Mouse (Mus musculus) midbrain, embryonic 12.5 days (tissue): ENCODE measurements around the gene Gemin6. TPM values are rescaled to one million over a fixed set of nuclear protein-coding genes. Genes with fewer than 3 reads are reported as not detected.
"Not testable (repeated sequence)": the region's sequence is repeated elsewhere in the genome, so short reads cannot be mapped to it uniquely, and the experiment has no call there.

Source experiments
- ATAC-seq: fragments of 200-750 bp; cut with Nextera tagmentation; 2 replicates; pipeline ENCODE4 v1.8.0; 2017; ENCODE audit warnings: low read depth, moderate TSS enrichment, moderate library complexity; ENCODE audit not compliant: low FRiP score
- H3K27ac ChIP-seq: fragments of 300-500 bp; sonication (generic); replicated peaks from 2 replicates; pipeline ENCODE4 v1.5.1; 2016; ENCODE audit warnings: mild to moderate bottlenecking
- H3K27me3 ChIP-seq: fragments of 300-500 bp; sonication (generic); 2 replicates; pipeline ENCODE4 v1.6.1; 2016; ENCODE audit warnings: mild to moderate bottlenecking
- H3K36me3 ChIP-seq: fragments of 300-500 bp; sonication (generic); 2 replicates; pipeline ENCODE4 v1.6.1; 2016
- H3K4me1 ChIP-seq: fragments of 300-500 bp; sonication (generic); 2 replicates; pipeline ENCODE4 v1.6.1; 2016
- H3K4me2 ChIP-seq: fragments of 300-500 bp; sonication (generic); replicated peaks from 2 replicates; pipeline ENCODE4 v1.6.1; 2016; ENCODE audit warnings: mild to moderate bottlenecking, moderate library complexity
- H3K4me3 ChIP-seq: fragments of 300-500 bp; sonication (generic); 2 replicates; pipeline ENCODE4 v1.5.1; 2016; ENCODE audit warnings: mild to moderate bottlenecking
- H3K9ac ChIP-seq: fragments of 300-500 bp; sonication (generic); replicated peaks from 2 replicates; pipeline ENCODE4 v1.6.1; 2016; ENCODE audit warnings: mild to moderate bottlenecking, moderate library complexity
- H3K9me3 ChIP-seq: fragments of 300-500 bp; sonication (generic); 2 replicates; pipeline ENCODE4 v1.6.1; 2016; ENCODE audit warnings: mild to moderate bottlenecking
- WGBS: fragments of 180-500 bp; shearing (Covaris S2); methylation state at CpG from one replicate; pipeline ENCODE4 v1.1.7; 2016; 5-methylcytosine and 5-hydroxymethylcytosine counted together
- polyA plus RNA-seq: library from polyadenylated mRNA; unstranded; fragments of >200 nt; fragmentation: Nextera tagmentation; extraction: Ambion mirVana; gene quantifications from 2 replicates; pipeline ENCODE4 v1.2.1, GENCODE M21; 2016

The Gemin6 gene
- polyA plus RNA-seq, result 31.6 and 33.1 TPM in 2 replicates

DNA sequence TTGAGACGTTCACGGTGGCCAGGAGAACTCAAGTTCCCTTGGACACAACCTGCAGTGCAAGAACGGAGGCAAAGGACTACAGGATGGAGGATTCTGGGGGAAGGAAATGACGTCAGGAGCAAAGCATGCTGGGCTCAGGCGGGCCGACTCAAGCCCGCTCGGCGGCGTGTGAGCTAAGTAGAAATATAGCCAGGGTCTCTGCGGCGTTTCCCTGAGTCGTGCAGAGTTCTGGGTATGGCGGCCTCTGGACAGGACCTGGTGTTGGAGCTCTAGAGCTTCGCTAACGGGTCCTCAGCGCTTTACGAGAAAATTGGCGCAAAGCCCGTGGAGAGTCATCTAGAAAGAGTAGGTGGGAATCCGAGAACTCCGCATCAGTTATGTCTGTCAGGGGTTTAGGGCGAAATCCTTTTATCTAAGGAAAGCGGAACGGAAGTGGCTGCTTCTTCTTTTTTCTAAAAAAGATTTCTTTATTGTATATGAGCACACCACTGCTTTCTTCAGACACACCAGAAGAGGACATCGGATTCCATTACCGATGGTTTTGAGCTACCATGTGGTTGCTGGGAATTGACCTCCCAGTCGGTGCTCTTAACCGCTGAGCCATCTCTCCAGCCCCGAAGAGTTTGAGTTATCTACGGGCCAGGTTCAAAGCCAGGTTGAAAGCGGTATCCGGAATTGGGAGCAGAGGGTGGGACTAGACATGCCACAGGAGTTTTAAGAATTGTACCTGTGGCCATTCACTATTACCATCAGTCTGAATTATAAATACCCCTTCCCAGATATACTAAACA lies at the start of gene Gemin6:
Gene Gemin6, plus strand, starts transcription at position 116 of the 791 bp plus-strand sequence.
- peaks cover 10% of the 10 kb centered on the region; the same call in 1 of the 2 replicates for H3K36me3 ChIP-seq
- H3K4me3 ChIP-seq, result peak within 1 kb of the TSS; percentile 63
- ATAC-seq, result peak; percentile 98
- peak within 1 kb of the TSS; percentile 71 for H3K4me2 ChIP-seq
- H3K9ac ChIP-seq, result peak within 1 kb of the TSS; percentile 65
- no peaks in the 10 kb centered on the region for H3K9me3 ChIP-seq
- peak within 1 kb of the TSS; percentile 76 for H3K27ac ChIP-seq
- peaks cover 7% of the 10 kb centered on the region for H3K4me1 ChIP-seq
- no peaks in the 10 kb centered on the region for H3K27me3 ChIP-seq
- under 1% methylated on average over 33 of the region's 33 CpGs for WGBS

- Histone ChIP-seq H3K27ac (no peak overlapping the region), H3K4me2 (no peak overlapping the region), H3K36me3 (no peaks in the 10 kb centered on the region), H3K4me1 (peaks cover 3% of the 10 kb centered on the region; the same call in 1 of the 2 replicates), H3K4me3 (no peak overlapping the region), H3K9me3 (no peaks in the 10 kb centered on the region), H3K27me3 (no peaks in the 10 kb centered on the region), H3K9ac (no peak overlapping the region)
- ATAC-seq, result peak; percentile 38; the same call in 1 of the 2 replicates
- 79% methylated on average over 19 of the region's 19 CpGs for WGBS
Observed at GRCm38 (mm10) chr17:80174699-80175385, 49.4 kb upstream of the Gemin6 start.

- peaks cover 3% of the 10 kb centered on the region; the same call in 1 of the 2 replicates for H3K4me1 ChIP-seq
- 78% methylated on average over 4 of the region's 4 CpGs for WGBS
- H3K9me3 ChIP-seq, result no peaks in the 10 kb centered on the region
- no peak for ATAC-seq
- no peaks in the 10 kb centered on the region for H3K27me3 ChIP-seq
- H3K36me3 ChIP-seq, result no peaks in the 10 kb centered on the region
- H3K9ac ChIP-seq, result no peak overlapping the region
- H3K27ac ChIP-seq, result no peak overlapping the region
- H3K4me3 ChIP-seq, result no peak overlapping the region
- no peak overlapping the region for H3K4me2 ChIP-seq
Observed at GRCm38 (mm10) chr17:80175386-80175739, 48.9 kb upstream of the Gemin6 start.

DNA sequence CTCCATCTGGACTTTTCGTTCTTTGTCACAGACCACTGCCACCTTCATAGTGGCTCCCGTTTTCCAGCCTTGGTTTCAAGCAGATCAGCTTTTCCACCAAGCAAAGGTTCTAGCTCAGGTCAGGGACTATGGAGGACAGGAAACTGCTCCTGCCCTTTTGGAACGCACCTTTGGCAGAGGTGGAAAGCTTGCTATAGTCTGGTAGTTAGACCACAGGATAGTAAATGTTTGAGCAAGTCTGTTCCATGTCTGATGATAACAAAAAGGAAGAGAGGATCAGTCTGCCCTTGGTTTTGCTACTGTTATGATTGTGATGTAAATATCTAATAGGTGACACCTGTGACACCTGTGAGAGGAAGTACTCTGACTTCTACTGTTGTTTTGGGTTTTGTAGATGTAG lies 48.3 kb upstream of the Gemin6 start:
- Histone ChIP-seq H3K4me3 (no peak overlapping the region), H3K27ac (no peak overlapping the region), H3K9me3 (no peaks in the 10 kb centered on the region), H3K4me1 (peaks cover 3% of the 10 kb centered on the region; the same call in 1 of the 2 replicates), H3K36me3 (no peaks in the 10 kb centered on the region), H3K4me2 (no peak overlapping the region), H3K9ac (no peak overlapping the region), H3K27me3 (no peaks in the 10 kb centered on the region)
- ATAC-seq, result no peak
- 94% methylated on average over 3 of the region's 3 CpGs for WGBS

DNA sequence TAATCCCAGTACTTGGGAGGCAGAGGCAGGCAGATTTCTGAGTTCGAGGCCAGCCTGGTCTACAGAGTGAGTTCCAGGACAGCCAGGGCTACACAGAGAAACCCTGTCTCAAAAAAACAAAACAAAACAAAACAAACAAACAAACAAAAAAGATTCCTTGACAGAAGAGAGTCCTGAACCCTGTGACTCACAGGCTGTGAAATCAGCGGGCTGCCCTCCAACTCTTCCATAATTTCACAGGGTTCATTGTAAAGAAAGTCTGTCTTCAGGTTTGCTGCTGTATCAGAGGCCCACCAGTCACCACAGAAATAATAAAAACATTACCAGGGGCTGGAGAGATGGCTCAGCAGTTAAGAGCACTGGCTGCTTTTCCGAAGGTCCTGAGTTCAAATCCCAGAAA lies 45.4 kb upstream of the Gemin6 start:
- not testable (repeated sequence) for H3K36me3 ChIP-seq, H3K4me1 ChIP-seq, H3K4me2 ChIP-seq, H3K9me3 ChIP-seq, ATAC-seq, H3K27me3 ChIP-seq, H3K27ac ChIP-seq, H3K4me3 ChIP-seq, H3K9ac ChIP-seq
- WGBS, result 98% methylated on average over 3 of the region's 3 CpGs

DNA sequence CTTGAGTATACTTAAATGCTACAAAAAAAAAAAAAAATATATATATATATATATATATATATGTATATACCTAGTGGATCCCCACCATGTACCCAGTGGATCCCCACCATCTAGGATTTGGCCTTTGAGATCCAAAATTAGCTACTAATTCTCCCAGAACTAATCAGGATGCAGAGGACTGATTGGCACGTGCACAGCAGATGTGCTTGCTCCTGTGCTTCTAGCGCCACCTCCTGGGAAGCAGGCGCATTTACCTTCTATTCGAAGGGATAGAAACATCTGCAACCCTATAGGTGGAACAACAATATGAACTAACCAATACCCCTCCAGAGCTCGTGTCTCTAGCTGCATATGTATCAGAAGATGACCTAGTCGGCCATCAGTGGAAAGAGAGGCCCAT lies 44.3 kb upstream of the Gemin6 start:
- H3K4me2 ChIP-seq, result no peak overlapping the region
- peaks cover 2% of the 10 kb centered on the region; the same call in 1 of the 2 replicates for H3K4me1 ChIP-seq
- no peaks in the 10 kb centered on the region for H3K9me3 ChIP-seq
- 1% methylated on average over 6 of the region's 6 CpGs for WGBS
- no peak overlapping the region for H3K27ac ChIP-seq
- peak; percentile 92 for ATAC-seq
- no peaks in the 10 kb centered on the region for H3K36me3 ChIP-seq
- no peak overlapping the region for H3K4me3 ChIP-seq
- no peak overlapping the region for H3K9ac ChIP-seq
- no peaks in the 10 kb centered on the region for H3K27me3 ChIP-seq

- ATAC-seq, result peak; percentile 66
- Histone ChIP-seq H3K4me1 (no peaks in the 10 kb centered on the region), H3K9me3 (no peaks in the 10 kb centered on the region), H3K9ac (no peak overlapping the region), H3K4me3 (no peak overlapping the region), H3K27ac (no peak overlapping the region), H3K4me2 (no peak overlapping the region), H3K36me3 (no peaks in the 10 kb centered on the region), H3K27me3 (no peaks in the 10 kb centered on the region)
Observed at GRCm38 (mm10) chr17:80180468-80180867, 43.8 kb upstream of the Gemin6 start.

DNA sequence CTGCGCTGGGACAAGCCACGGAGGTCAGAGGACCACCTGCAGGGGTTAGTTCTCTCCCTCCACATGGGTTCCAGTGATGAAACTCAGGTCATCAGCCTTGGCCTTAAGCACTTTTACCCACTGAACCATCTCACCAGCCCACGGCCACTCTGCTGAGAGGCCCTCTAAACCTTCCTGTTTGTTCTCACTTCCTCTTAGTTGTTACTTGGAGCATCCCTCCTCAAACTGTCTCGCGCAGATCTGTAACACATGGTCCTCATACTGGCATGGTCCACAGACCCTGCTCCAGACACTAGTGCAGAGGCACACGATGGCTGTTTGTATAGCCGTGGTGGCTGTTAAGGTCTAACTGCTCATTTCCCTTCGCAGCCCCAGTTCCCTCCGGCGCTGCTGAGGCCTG lies 40.6 kb upstream of the Gemin6 start:
- Histone ChIP-seq H3K4me1 (no peaks in the 10 kb centered on the region), H3K36me3 (no peaks in the 10 kb centered on the region), H3K4me3 (no peak overlapping the region), H3K4me2 (no peak overlapping the region), H3K27ac (no peak overlapping the region), H3K9ac (no peak overlapping the region), H3K9me3 (no peaks in the 10 kb centered on the region), H3K27me3 (no peaks in the 10 kb centered on the region)
- no peak for ATAC-seq
- WGBS, result 84% methylated on average over 10 of the region's 10 CpGs

DNA sequence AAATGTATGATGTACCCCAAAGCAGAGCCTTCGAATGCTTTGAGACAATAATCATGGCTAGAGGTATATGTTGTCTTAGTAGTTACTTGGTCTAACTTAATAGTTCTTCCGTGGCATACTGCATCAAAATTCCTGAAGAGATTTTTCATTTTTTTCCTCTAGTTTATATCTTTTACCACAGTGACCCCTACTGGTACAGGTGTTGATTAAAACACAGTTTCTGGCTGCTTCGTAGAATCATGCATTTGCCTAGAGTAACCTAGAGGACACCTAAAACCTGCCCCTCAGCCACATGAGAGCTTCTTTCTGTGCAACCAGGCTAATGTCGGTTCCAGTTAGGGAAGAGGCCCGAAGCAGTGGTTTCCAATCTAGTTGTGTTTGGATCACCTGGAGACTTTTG lies 31.2 kb upstream of the Gemin6 start:
- H3K9ac ChIP-seq, result no peak overlapping the region
- 73% methylated on average over 5 of the region's 5 CpGs for WGBS
- H3K4me1 ChIP-seq, result peaks cover 7% of the 10 kb centered on the region; the same call in 1 of the 2 replicates
- H3K27ac ChIP-seq, result no peak overlapping the region
- H3K27me3 ChIP-seq, result no peaks in the 10 kb centered on the region
- no peaks in the 10 kb centered on the region for H3K9me3 ChIP-seq
- no peak overlapping the region for H3K4me2 ChIP-seq
- no peak for ATAC-seq
- peaks cover 26% of the 10 kb centered on the region for H3K36me3 ChIP-seq
- H3K4me3 ChIP-seq, result no peak overlapping the region

DNA sequence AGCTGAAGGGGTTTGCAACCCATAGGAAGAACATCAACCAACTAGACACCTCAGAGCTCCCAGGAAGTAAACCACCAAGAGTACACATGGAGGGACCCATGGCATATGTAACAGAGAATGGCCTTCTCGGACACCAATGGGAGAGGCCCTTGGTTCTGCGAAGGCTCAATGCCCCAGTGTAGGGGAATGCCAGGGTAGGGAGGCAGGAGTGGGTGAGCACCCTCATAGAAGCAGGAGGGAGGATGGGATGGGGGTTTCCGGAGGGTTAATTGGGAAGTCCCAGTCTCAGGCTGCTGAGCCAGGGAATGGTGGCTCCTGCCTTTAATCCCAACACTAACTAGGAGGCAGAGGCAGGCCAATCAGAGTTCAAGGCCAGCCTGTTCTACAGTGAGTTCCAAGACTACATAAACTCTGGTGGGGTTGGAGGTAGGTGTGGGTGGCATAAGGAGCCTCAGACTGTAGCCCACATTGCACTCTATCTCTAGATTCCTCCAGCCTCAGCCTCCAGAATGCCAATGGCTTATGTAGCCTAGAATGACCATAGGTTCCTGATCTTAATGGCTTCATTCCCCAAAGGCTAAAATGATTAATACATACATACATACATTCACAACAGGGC lies 25.0 kb upstream of the Gemin6 start:
- 0 out of 2 replicates have a peak, but pooled peaks cover 6% of the 10 kb centered on the region for H3K4me1 ChIP-seq
- no peaks in the 10 kb centered on the region for H3K9me3 ChIP-seq
- H3K27me3 ChIP-seq, result no peaks in the 10 kb centered on the region
- H3K4me2 ChIP-seq, result no peak overlapping the region
- 75% methylated on average over 3 of the region's 3 CpGs for WGBS
- no peak overlapping the region for H3K9ac ChIP-seq
- peak; percentile 19; the same call in 1 of the 2 replicates for ATAC-seq
- H3K4me3 ChIP-seq, result no peak overlapping the region
- H3K36me3 ChIP-seq, result peaks cover 80% of the 10 kb centered on the region
- no peak overlapping the region for H3K27ac ChIP-seq

DNA sequence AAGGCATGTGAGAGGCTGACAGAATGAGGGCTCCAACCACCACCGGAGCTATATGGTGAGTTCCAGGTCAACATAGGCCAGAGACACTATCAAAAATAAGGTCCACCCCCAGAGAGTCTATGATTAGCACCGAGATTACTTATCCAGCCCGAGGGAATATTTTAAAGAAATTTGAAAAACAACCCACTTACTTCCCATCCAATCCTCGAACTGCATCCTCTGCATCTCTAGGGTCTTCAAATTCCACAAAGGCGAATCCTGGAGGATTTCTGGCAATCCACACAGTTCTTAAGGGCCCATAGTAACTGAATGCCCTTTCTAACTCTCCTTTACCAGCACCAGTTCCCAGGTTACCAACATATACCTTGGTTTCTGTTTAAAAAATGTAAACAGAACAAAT lies 18.6 kb upstream of the Gemin6 start:
- 36% methylated on average over 5 of the region's 5 CpGs for WGBS
- Histone ChIP-seq H3K4me3 (peak overlapping the region; percentile 90), H3K36me3 (peaks cover 39% of the 10 kb centered on the region), H3K9ac (peak overlapping the region; percentile 98), H3K4me1 (peaks cover 14% of the 10 kb centered on the region), H3K27ac (peak overlapping the region; percentile 99), H3K9me3 (no peaks in the 10 kb centered on the region), H3K27me3 (no peaks in the 10 kb centered on the region), H3K4me2 (peak overlapping the region; percentile 83)
- no peak for ATAC-seq

- H3K9ac ChIP-seq, result peak overlapping the region; percentile 98
- peaks cover 14% of the 10 kb centered on the region for H3K4me1 ChIP-seq
- WGBS, result under 1% methylated on average over 36 of the region's 36 CpGs
- peaks cover 35% of the 10 kb centered on the region for H3K36me3 ChIP-seq
- H3K27me3 ChIP-seq, result no peaks in the 10 kb centered on the region
- H3K4me2 ChIP-seq, result peak overlapping the region; percentile 83
- H3K9me3 ChIP-seq, result no peaks in the 10 kb centered on the region
- peak; percentile 65 for ATAC-seq
- peak overlapping the region; percentile 90 for H3K4me3 ChIP-seq
- peak overlapping the region; percentile 99 for H3K27ac ChIP-seq
Observed at GRCm38 (mm10) chr17:80206301-80206670, 18.0 kb upstream of the Gemin6 start.
